Mouse (Mus musculus) forebrain, embryonic 12.5 days (tissue): ENCODE measurements around the gene Itgb6. TPM values are rescaled to one million over a fixed set of nuclear protein-coding genes. Genes with fewer than 3 reads are reported as not detected.

Experiments used
- ATAC-seq: fragments of 200-750 bp; cut with Nextera tagmentation; 2 replicates; pipeline ENCODE4 v1.8.0; 2017; ENCODE audit warnings: moderate TSS enrichment; ENCODE audit not compliant: low FRiP score
- H3K27ac ChIP-seq: fragments of 300-500 bp; sonication (generic); 2 replicates; pipeline ENCODE4 v1.5.1; 2016; ENCODE audit warnings: mild to moderate bottlenecking
- H3K27me3 ChIP-seq: fragments of 300-500 bp; sonication (generic); 2 replicates; pipeline ENCODE4 v1.6.1; 2016; ENCODE audit warnings: mild to moderate bottlenecking
- H3K36me3 ChIP-seq: fragments of 300-500 bp; sonication (generic); replicated peaks from 2 replicates; pipeline ENCODE4 v1.6.1; 2016; ENCODE audit warnings: mild to moderate bottlenecking
- H3K4me1 ChIP-seq: fragments of 300-500 bp; sonication (generic); 2 replicates; pipeline ENCODE4 v1.6.1; 2016
- H3K4me2 ChIP-seq: fragments of 300-500 bp; sonication (generic); 2 replicates; pipeline ENCODE4 v1.6.1; 2016; ENCODE audit warnings: mild to moderate bottlenecking, moderate library complexity
- H3K4me3 ChIP-seq: fragments of 300-500 bp; sonication (generic); replicated peaks from 2 replicates; pipeline ENCODE4 v1.5.1; 2016; ENCODE audit warnings: mild to moderate bottlenecking
- H3K9ac ChIP-seq: fragments of 300-500 bp; sonication (generic); 2 replicates; pipeline ENCODE4 v1.6.1; 2016; ENCODE audit warnings: mild to moderate bottlenecking
- H3K9me3 ChIP-seq: fragments of 300-500 bp; sonication (generic); 2 replicates; pipeline ENCODE4 v1.6.1; 2016
- WGBS: fragments of 180-500 bp; shearing (Covaris S2); methylation state at CpG from one replicate; pipeline ENCODE4 v1.1.7; 2016; 5-methylcytosine and 5-hydroxymethylcytosine counted together
- polyA plus RNA-seq: library from polyadenylated mRNA; unstranded; fragments of >200 nt; fragmentation: Nextera tagmentation; extraction: Ambion mirVana; gene quantifications from 2 replicates; pipeline ENCODE4 v1.2.1, GENCODE M21; 2016

Gene Itgb6
- polyA plus RNA-seq, 1 experiment from 2014 or later = 0.20 TPM

- H3K9ac ChIP-seq = no peak overlapping the region
- no peak overlapping the region for H3K27ac ChIP-seq
- no peak for ATAC-seq
- WGBS = 87% methylated on average over 8 of the region's 8 CpGs
- no peaks in the 10 kb centered on the region for H3K9me3 ChIP-seq
- H3K4me1 ChIP-seq = peaks cover 5% of the 10 kb centered on the region
- H3K36me3 ChIP-seq = no peaks in the 10 kb centered on the region
- no peak overlapping the region for H3K4me2 ChIP-seq
- H3K4me3 ChIP-seq = no peak overlapping the region
- H3K27me3 ChIP-seq = peaks cover 3% of the 10 kb centered on the region; the same call in 1 of the 2 replicates
Observed at GRCm38 (mm10) chr2:60694563-60694962, 27.9 kb downstream of the Itgb6 start.

GRCm38 (mm10) chr2:60692239-60692638, 30.2 kb downstream of the Itgb6 start:
- Histone ChIP-seq H3K27me3 (peaks cover 7% of the 10 kb centered on the region; the same call in 1 of the 2 replicates), H3K4me1 (no peaks in the 10 kb centered on the region), H3K36me3 (no peaks in the 10 kb centered on the region), H3K9ac (no peak overlapping the region), H3K4me3 (no peak overlapping the region), H3K4me2 (no peak overlapping the region), H3K27ac (no peak overlapping the region), H3K9me3 (no peaks in the 10 kb centered on the region)
- 84% methylated on average over 5 of the region's 5 CpGs for WGBS
- no peak for ATAC-seq

GRCm38 (mm10) chr2:60690212-60690611, 32.2 kb downstream of the Itgb6 start:
- no peak for ATAC-seq
- H3K36me3 ChIP-seq = no peaks in the 10 kb centered on the region

DNA sequence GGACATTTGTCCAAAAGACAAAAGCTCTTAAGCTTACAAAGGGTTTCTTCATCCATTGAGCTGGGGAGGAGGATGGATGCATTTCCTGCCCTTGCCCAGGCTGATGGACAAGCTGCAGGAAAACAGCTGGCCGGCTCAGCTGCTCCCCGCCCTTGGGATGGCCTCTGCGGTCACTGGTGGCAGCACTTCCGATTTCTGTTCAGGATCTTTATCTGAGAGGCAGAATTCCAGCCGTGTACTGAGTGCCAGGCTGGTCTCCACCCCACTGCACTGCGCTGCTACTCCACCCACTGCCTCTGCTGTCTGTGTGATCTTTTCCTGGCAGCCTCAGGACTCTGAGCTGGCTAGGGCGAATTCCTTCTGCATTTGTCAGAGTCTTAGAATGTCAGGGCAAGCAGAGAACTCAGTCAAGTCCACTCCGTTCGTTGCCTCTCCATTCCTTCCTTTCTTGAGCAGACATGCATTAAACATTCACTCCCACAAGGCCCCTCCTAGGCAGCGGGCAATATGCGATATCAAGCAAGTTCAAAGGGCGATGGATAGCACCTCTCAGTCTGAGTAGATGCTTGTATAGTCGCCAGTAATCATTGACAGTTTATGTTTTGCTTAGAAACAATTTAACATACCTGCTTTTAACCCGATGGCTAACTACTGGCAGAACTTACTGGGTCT, 33.4 kb downstream of the Itgb6 start:
- Histone ChIP-seq H3K9me3 (no peaks in the 10 kb centered on the region), H3K27ac (no peak overlapping the region), H3K27me3 (peaks cover 7% of the 10 kb centered on the region; the same call in 1 of the 2 replicates), H3K9ac (no peak overlapping the region), H3K4me2 (no peak overlapping the region), H3K4me1 (no peaks in the 10 kb centered on the region), H3K36me3 (no peaks in the 10 kb centered on the region), H3K4me3 (no peak overlapping the region)
- no peak for ATAC-seq
- 68% methylated on average over 14 of the region's 14 CpGs for WGBS

More at GRCm38 (mm10) chr2:60690212-60690611, 32.2 kb downstream of the Itgb6 start:
- Histone ChIP-seq H3K4me1 (no peaks in the 10 kb centered on the region), H3K27ac (no peak overlapping the region), H3K9me3 (no peaks in the 10 kb centered on the region), H3K4me3 (no peak overlapping the region), H3K27me3 (peaks cover 7% of the 10 kb centered on the region; the same call in 1 of the 2 replicates), H3K9ac (no peak overlapping the region), H3K4me2 (no peak overlapping the region)
- WGBS = 67% methylated on average over 1 of the region's 1 CpGs

- no peak overlapping the region for H3K4me3 ChIP-seq
- ATAC-seq = no peak
- peaks cover 7% of the 10 kb centered on the region; the same call in 1 of the 2 replicates for H3K27me3 ChIP-seq
- H3K36me3 ChIP-seq = no peaks in the 10 kb centered on the region
- H3K9me3 ChIP-seq = no peaks in the 10 kb centered on the region
- no peak overlapping the region for H3K9ac ChIP-seq
- H3K4me1 ChIP-seq = no peaks in the 10 kb centered on the region
- H3K27ac ChIP-seq = no peak overlapping the region
- 91% methylated on average over 1 of the region's 1 CpGs for WGBS
- no peak overlapping the region for H3K4me2 ChIP-seq
Observed at GRCm38 (mm10) chr2:60688150-60688549, 34.3 kb downstream of the Itgb6 start.

- H3K4me1 ChIP-seq = no peaks in the 10 kb centered on the region
- H3K36me3 ChIP-seq = no peaks in the 10 kb centered on the region
- no peak overlapping the region for H3K4me2 ChIP-seq
- no peak overlapping the region for H3K9ac ChIP-seq
- H3K9me3 ChIP-seq = no peaks in the 10 kb centered on the region
- 0 out of 2 replicates have a peak, but pooled peaks cover 4% of the 10 kb centered on the region for H3K27me3 ChIP-seq
- H3K4me3 ChIP-seq = no peak overlapping the region
- ATAC-seq = no peak
- H3K27ac ChIP-seq = no peak overlapping the region
Observed at GRCm38 (mm10) chr2:60685973-60686372, 36.5 kb downstream of the Itgb6 start.

GRCm38 (mm10) chr2:60684168-60684567, 38.3 kb downstream of the Itgb6 start:
- Histone ChIP-seq H3K4me1 (no peaks in the 10 kb centered on the region), H3K4me2 (no peak overlapping the region), H3K27me3 (0 out of 2 replicates have a peak, but pooled peaks cover 4% of the 10 kb centered on the region), H3K4me3 (no peak overlapping the region), H3K9me3 (no peaks in the 10 kb centered on the region), H3K9ac (no peak overlapping the region), H3K36me3 (no peaks in the 10 kb centered on the region), H3K27ac (no peak overlapping the region)
- 82% methylated on average over 3 of the region's 3 CpGs for WGBS
- no peak for ATAC-seq

DNA sequence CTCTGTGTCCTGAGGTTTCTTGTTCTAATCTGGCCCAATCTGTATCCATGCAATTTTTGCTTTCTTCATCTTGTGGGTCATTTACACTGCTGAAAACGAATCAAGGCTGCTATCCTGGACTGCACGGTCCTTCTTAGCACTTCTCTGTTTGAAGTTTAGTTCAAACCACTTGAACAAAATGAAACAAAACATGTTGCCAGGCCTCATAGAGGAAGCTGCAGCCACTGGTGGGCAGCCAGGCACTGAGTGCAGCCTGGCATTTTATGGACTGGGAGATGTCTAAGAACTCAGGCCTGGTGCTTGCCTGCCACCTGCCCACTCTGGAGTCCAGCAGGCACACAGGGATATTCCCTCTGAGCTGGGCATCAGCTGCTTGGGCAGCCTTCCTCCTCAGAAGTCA, 39.9 kb downstream of the Itgb6 start:
- WGBS = 82% methylated on average over 2 of the region's 2 CpGs
- no peaks in the 10 kb centered on the region for H3K4me1 ChIP-seq
- no peak overlapping the region for H3K9ac ChIP-seq
- no peak overlapping the region for H3K4me2 ChIP-seq
- no peaks in the 10 kb centered on the region for H3K36me3 ChIP-seq
- no peak overlapping the region for H3K27ac ChIP-seq
- H3K9me3 ChIP-seq = no peaks in the 10 kb centered on the region
- H3K4me3 ChIP-seq = no peak overlapping the region
- ATAC-seq = no peak
- H3K27me3 ChIP-seq = 0 out of 2 replicates have a peak, but pooled peaks cover 1% of the 10 kb centered on the region

DNA sequence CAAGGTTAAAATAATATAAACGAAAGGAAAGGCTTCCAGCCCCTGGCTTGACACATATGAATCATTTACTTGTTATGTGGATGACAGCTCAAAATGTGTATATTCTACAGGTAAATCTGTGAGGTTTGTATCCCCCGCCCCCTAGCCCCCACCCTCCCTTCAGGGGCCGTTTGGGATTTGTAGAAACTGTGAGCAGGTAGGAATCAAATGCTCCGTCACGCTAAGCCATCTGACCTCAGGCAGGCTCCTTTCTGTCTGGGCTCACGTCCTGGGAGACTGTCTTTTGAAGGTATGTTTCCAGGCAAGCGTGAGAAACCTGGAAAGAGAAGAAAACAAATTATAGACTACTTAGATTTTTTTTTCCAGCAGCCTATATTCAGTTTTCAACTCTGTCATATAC, 48.0 kb downstream of the Itgb6 start:
- ATAC-seq = no peak
- Histone ChIP-seq H3K4me3 (no peak overlapping the region), H3K36me3 (no peaks in the 10 kb centered on the region), H3K4me2 (no peak overlapping the region), H3K27me3 (peaks cover 10% of the 10 kb centered on the region), H3K27ac (no peak overlapping the region), H3K4me1 (peaks cover 10% of the 10 kb centered on the region), H3K9ac (no peak overlapping the region), H3K9me3 (no peaks in the 10 kb centered on the region)
- 64% methylated on average over 7 of the region's 7 CpGs for WGBS

DNA sequence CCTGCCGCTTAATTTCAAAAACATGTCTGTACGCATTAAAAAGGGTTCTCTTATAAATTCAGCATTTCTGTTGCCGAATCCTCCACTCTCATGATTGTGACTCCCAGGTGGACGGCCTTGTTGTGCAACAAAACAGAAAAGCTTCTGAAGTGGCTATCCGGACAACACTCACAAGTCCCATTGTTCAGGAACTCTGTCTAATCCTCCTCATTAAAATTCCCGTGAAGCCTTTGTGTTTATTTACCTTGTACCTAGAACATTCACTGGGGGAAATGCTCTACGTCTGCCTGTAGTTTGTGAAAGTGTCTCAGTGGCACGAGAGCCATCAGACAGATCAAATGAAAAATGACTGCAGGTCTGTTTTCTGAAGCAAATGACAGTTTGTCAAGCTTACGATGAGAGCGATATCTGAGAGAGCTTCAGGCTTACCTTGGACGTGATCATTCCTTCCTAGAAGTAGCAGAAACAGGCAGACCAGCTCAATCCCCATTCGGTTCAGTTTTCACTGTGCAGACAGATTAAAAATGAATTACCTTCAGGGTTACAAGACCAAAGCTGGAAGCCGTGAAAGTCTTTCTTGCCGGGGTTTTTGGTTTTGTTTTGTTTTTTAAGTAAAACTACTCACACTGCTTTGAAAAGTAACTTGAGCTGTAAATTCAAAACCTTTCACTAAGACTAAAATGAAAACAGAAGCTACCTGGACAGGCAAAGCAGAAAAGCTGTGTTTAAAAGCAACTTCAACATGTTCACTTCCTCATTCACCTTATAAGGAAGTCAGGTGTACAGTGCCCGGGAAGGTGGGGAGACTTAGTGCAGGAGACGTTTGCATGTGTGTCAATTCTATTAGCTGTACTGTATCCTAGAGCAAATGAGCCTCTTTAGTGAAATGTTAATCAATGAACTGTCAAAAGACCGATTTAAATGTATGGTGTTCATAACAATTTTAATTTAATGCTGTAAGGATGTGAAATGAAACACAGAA, 49.2 kb downstream of the Itgb6 start:
- WGBS = 31% methylated on average over 17 of the region's 17 CpGs
- no peak for ATAC-seq
- Histone ChIP-seq H3K4me2 (peak overlapping the region; percentile 11; the same call in 1 of the 2 replicates), H3K27ac (no peak overlapping the region), H3K36me3 (no peaks in the 10 kb centered on the region), H3K9ac (no peak overlapping the region), H3K27me3 (peaks cover 10% of the 10 kb centered on the region), H3K9me3 (no peaks in the 10 kb centered on the region), H3K4me1 (peaks cover 10% of the 10 kb centered on the region), H3K4me3 (no peak overlapping the region)

DNA sequence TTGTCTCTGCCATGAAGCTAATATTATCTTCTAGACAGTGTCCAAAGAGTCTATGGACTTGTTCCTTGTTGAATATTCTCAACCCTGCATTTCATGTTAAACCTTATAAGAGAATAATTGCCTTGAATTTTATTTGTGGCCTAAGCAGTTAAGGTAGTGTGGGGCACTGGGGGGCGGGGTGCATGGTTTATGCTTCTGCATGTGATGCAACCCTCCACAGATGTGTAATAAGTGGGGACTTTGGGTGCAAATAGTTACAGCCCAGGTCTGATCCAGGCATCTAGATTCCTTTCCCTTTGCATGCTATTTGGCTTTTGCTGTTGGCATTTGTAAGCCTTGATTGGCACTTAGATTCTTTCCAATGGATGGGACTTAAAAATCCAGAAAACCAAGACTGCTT, 51.2 kb downstream of the Itgb6 start:
- no peak overlapping the region for H3K4me3 ChIP-seq
- H3K27me3 ChIP-seq = peaks cover 10% of the 10 kb centered on the region
- no peak overlapping the region for H3K9ac ChIP-seq
- no peaks in the 10 kb centered on the region for H3K36me3 ChIP-seq
- no peak overlapping the region for H3K4me2 ChIP-seq
- H3K27ac ChIP-seq = no peak overlapping the region
- no peak for ATAC-seq
- peaks cover 10% of the 10 kb centered on the region for H3K4me1 ChIP-seq
- 94% methylated on average over 1 of the region's 1 CpGs for WGBS
- H3K9me3 ChIP-seq = no peaks in the 10 kb centered on the region

- no peaks in the 10 kb centered on the region for H3K36me3 ChIP-seq
- H3K9me3 ChIP-seq = no peaks in the 10 kb centered on the region
- H3K27me3 ChIP-seq = no peaks in the 10 kb centered on the region
- no peak overlapping the region for H3K9ac ChIP-seq
- no peak overlapping the region for H3K4me2 ChIP-seq
- H3K27ac ChIP-seq = no peak overlapping the region
- no peaks in the 10 kb centered on the region for H3K4me1 ChIP-seq
- WGBS = 63% methylated on average over 1 of the region's 1 CpGs
- no peak for ATAC-seq
- H3K4me3 ChIP-seq = no peak overlapping the region
Observed at GRCm38 (mm10) chr2:60663071-60663470, 59.4 kb downstream of the Itgb6 start.
